Mouse (Mus musculus): ENCODE data around the gene Shc2. TPM values are rescaled to one million over a fixed set of nuclear protein-coding genes. Genes with fewer than 3 reads are reported as not detected.

Gene Shc2
- polyA plus RNA-seq, 1 experiment from 2014 or later = 1.2 TPM

DNA sequence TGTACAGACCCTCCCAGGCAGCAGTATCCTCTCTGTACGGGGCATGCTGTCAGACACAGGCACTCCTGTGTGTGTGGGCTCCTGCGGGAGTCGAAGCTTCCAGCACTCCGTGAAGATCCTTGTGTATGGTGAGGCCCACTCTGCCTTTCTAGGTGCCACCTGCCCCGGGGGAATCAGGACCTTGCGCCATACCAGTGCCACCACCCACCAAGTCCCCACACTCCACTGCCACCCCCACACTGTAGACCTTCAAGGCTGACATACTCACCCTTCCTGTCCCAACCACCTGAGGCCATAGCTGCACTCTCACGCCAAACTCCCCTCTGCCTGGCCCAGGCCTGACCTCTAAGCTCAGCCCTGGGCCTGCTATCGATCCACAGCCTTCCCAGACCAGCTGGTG, 27.3 kb upstream of the Shc2 start:
- H3K9me3 ChIP-seq (replicated peaks) = no peaks in the 10 kb centered on the region
- ATAC-seq = no peak
- peaks cover 20% of the 10 kb centered on the region for H3K4me1 ChIP-seq
- no peaks in the 10 kb centered on the region for H3K36me3 ChIP-seq
- WGBS (ENCODE audit: insufficient replicate concordance) = 71% methylated on average over 8 of the region's 8 CpGs
- H3K4me2 ChIP-seq = no peak overlapping the region
- H3K27ac ChIP-seq = no peak overlapping the region
- no peak overlapping the region for H3K9ac ChIP-seq
- H3K27me3 ChIP-seq (replicated peaks) = 0 out of 2 replicates have a peak, but pooled peaks cover 8% of the 10 kb centered on the region
- no peak overlapping the region for H3K4me3 ChIP-seq

DNA sequence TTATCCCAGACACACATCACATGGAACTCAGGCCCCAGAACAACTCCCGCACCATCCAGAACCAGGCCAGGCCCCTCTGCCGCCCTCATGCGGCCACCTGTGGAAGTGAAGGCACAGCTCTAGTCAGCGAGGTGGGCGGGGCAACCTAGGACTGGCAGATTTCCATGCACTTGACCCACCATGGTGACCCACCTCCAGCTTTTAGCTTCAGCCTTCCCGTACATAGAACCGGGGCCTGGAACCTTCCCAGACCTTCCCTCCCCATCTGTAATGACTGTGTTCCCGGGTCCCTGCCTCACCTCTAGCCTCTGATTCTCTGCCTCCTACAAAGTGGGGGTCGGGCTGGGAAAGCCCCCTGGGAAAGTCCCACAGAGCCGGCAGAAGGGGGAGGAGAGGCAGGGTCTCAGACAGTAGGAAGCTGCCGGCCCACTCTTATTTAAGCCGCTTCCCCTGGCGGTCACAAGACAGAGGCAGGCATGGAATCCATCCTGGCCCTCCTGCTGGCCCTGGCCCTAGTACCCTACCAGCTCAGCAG, 26.5 kb upstream of the Shc2 start, which contains the start of gene Madcam1:
TSS of gene Madcam1 (plus strand) at position 429 of the 535 bp plus-strand sequence.
- Histone ChIP-seq H3K36me3 (no peaks in the 10 kb centered on the region), H3K4me2 (no peak within 1 kb of the TSS), H3K9ac (no peak within 1 kb of the TSS), H3K9me3 (replicated peaks) (no peaks in the 10 kb centered on the region), H3K4me3 (no peak within 1 kb of the TSS), H3K4me1 (peaks cover 18% of the 10 kb centered on the region), H3K27me3 (replicated peaks) (0 out of 2 replicates have a peak, but pooled peaks cover 8% of the 10 kb centered on the region), H3K27ac (no peak within 1 kb of the TSS)
- 18% methylated on average over 13 of the region's 13 CpGs for WGBS (ENCODE audit: insufficient replicate concordance)
- ATAC-seq = peak; percentile 28

DNA sequence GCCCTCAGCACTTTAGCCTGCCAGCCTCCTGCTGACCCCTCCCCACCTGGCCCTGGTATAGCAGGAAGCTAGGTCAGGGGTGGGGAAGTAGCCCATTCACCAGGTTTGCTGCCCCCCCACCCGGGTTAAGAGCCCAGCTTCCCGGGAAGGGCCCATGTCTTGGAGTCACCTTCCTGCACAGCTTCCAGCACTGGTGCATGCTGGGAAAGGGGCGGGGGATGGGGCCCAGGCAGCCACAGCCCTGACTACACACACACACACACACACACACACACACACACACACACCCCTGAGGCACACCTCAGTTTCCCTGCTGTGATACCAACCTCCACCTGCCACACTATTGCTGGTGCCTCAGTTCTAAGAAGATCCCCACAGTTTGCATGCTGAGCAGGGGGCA, 24.1 kb upstream of the Shc2 start:
- H3K4me1 ChIP-seq = peaks cover 10% of the 10 kb centered on the region; the same call in 1 of the 2 replicates
- H3K36me3 ChIP-seq = no peaks in the 10 kb centered on the region
- H3K4me2 ChIP-seq = no peak overlapping the region
- H3K27ac ChIP-seq = no peak overlapping the region
- 0 out of 2 replicates have a peak, but pooled peaks cover 8% of the 10 kb centered on the region for H3K27me3 ChIP-seq (replicated peaks)
- no peak overlapping the region for H3K9ac ChIP-seq
- ATAC-seq = no peak
- no peaks in the 10 kb centered on the region for H3K9me3 ChIP-seq (replicated peaks)
- no peak overlapping the region for H3K4me3 ChIP-seq
- WGBS (ENCODE audit: insufficient replicate concordance) = 43% methylated on average over 3 of the region's 3 CpGs

DNA sequence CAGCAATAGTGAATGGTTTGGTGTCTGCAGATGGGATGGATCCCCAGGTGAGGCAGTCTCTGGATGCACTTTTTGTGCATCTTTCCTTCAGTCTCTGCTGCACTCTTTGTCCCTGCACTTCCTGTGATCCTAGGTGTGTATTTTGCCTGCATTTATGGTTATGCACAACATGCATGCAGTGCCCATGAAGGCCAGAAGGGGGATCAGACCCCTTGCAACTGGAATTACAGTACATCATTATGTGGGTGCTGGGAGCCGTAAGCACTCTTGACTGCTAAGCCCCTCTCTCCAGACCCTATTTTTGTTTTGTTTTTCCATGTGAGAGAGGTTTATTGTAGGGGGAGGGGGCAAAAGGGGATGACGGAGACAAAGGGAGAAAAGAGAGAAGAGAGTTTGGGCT, 22.6 kb upstream of the Shc2 start:
- ATAC-seq = no peak
- no peak overlapping the region for H3K27ac ChIP-seq
- H3K27me3 ChIP-seq (replicated peaks) = 0 out of 2 replicates have a peak, but pooled peaks cover 11% of the 10 kb centered on the region
- no peak overlapping the region for H3K4me2 ChIP-seq
- H3K36me3 ChIP-seq = no peaks in the 10 kb centered on the region
- no peaks in the 10 kb centered on the region for H3K9me3 ChIP-seq (replicated peaks)
- no peak overlapping the region for H3K4me3 ChIP-seq
- peaks cover 10% of the 10 kb centered on the region; the same call in 1 of the 2 replicates for H3K4me1 ChIP-seq
- 67% methylated on average over 2 of the region's 2 CpGs for WGBS (ENCODE audit: insufficient replicate concordance)
- H3K9ac ChIP-seq = no peak overlapping the region

DNA sequence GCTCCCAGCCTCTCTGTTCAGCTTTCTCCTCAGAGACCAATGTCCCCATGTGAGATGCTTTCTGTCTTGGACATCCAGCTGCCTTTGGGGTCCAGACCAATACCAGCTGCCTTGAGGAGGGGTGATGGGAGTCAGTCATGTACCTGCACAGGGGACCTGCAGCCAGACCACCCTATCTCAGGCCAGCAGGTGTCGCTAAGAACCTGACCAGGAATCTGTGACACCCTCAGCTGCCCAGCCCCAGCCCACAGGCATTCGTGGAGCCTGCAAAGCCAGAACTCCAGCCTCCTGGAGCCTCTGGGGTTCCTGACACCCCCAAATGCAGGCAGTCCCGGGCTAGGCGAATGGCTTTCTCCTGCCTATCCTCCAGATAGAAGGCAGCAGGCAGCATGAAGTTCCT, 21.1 kb upstream of the Shc2 start:
- 19% methylated on average over 4 of the region's 4 CpGs for WGBS (ENCODE audit: insufficient replicate concordance)
- Histone ChIP-seq H3K9me3 (replicated peaks) (no peaks in the 10 kb centered on the region), H3K36me3 (no peaks in the 10 kb centered on the region), H3K4me2 (no peak overlapping the region), H3K27me3 (replicated peaks) (peaks cover 12% of the 10 kb centered on the region; the same call in 1 of the 2 replicates), H3K27ac (no peak overlapping the region), H3K4me1 (peaks cover 10% of the 10 kb centered on the region; the same call in 1 of the 2 replicates), H3K9ac (no peak overlapping the region), H3K4me3 (no peak overlapping the region)
- no peak for ATAC-seq

DNA sequence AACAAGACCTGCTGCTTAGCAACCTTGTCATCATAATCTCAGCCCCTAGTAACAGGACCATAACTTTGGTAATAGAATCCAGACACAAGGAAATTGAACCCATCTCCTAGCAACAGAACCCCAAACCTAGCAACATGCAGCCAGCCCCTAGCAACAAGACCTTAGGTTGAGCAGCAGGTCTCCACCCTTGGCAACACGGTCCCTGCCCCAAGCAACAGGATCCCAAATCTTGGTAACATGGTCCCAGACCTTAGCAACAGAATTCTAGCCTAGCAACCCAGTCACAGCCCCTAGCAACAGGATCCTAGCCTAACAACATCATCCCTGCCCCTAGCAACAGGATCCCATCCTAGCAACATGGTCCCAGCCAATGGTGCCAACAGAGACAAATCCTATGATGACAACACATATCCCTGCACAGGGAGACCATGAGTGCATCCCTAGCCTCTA, 17.3 kb upstream of the Shc2 start:
- Histone ChIP-seq H3K27me3 (replicated peaks) (peaks cover 16% of the 10 kb centered on the region; the same call in 1 of the 2 replicates), H3K4me1 (no peaks in the 10 kb centered on the region), H3K9ac (no peak overlapping the region), H3K9me3 (replicated peaks) (no peaks in the 10 kb centered on the region), H3K27ac (no peak overlapping the region), H3K36me3 (no peaks in the 10 kb centered on the region), H3K4me3 (no peak overlapping the region), H3K4me2 (no peak overlapping the region)
- WGBS (ENCODE audit: insufficient replicate concordance) = 40% methylated on average over 1 of the region's 1 CpGs
- no peak for ATAC-seq

DNA sequence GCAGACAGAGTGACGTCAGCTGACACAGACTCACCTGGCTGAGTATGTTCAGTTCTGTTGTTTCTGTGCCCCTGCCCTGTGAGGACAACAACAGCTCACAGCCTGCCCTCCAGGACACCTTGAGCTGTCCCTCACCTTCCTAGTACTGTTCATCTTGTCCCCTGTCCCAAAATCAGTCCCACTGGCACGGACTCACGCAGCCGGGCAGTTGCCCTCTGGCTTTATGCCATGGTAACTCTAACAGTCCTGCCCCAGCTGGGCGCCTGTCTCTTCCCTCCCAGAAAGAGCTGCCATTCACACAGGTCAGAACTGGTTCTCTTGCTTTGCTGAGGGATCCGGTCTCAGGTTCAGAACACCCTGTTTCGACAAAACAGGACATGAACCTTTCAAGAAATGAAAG, 15.1 kb upstream of the Shc2 start:
- no peak overlapping the region for H3K4me2 ChIP-seq
- no peaks in the 10 kb centered on the region for H3K4me1 ChIP-seq
- H3K36me3 ChIP-seq = no peaks in the 10 kb centered on the region
- 67% methylated on average over 7 of the region's 7 CpGs for WGBS (ENCODE audit: insufficient replicate concordance)
- peaks cover 16% of the 10 kb centered on the region; the same call in 1 of the 2 replicates for H3K27me3 ChIP-seq (replicated peaks)
- no peak for ATAC-seq
- H3K9ac ChIP-seq = no peak overlapping the region
- no peak overlapping the region for H3K4me3 ChIP-seq
- H3K9me3 ChIP-seq (replicated peaks) = no peaks in the 10 kb centered on the region
- no peak overlapping the region for H3K27ac ChIP-seq

DNA sequence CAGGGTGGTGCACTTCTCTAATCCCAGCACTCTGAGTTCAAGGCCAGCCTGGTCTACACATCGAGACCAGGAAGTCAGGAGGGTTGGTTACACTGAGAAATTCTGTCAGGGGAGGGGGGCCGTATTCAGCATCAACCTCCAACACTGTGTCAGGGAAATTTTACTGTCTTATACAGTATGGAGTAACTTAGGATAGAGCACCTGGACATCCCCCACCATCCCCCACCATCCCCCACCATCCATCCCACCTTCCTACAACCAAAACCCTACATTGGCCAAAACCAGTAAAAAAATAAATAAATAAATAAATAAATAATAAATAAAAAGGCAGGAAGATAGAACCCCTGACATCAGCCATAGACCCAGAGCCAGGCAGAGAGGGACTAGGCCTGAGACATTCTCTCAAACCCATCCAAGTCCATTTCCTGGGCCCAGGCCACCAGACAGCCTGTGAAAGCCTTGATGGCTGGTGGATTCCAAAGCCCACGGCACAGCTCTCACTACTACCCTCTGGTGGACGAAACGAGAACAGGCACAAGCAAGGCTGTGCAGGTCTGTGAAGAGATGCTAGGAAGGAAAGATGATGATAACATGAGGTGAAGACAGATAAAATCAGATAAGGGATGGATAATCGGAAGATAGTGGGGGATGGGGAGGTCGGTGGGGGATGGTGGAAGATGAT, 11.5 kb upstream of the Shc2 start:
- Histone ChIP-seq H3K9me3 (replicated peaks) (no peaks in the 10 kb centered on the region), H3K4me3 (no peak overlapping the region), H3K4me2 (no peak overlapping the region), H3K36me3 (no peaks in the 10 kb centered on the region), H3K9ac (no peak overlapping the region), H3K27ac (no peak overlapping the region), H3K4me1 (no peaks in the 10 kb centered on the region), H3K27me3 (replicated peaks) (peaks cover 9% of the 10 kb centered on the region; the same call in 1 of the 2 replicates)
- WGBS (ENCODE audit: insufficient replicate concordance) = 23% methylated on average over 7 of the region's 7 CpGs
- peak; percentile 36; the same call in 1 of the 2 replicates for ATAC-seq

DNA sequence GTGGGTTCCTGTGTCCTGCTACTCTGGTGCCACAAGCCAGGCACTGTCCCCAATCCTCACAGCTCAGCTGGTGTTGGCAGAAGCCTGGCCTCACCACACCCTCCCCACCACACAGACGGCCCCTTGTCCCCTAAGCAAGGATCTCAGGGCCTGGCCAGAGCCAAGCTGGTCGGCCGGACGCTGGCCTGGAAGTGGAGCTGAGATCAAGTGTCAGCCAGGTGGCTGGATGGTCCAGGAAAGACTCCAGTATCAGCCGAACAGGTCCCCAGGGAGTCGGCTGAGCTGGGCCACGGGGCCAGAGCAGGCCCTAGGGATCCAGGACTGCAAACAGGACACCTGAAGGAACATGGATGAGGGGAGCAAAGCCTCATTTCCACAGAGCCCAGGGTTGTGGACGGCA, 8.0 kb upstream of the Shc2 start, which contains the start of gene Odf3l2:
TSS of gene Odf3l2 (minus strand) at position 28 of the 400 bp plus-strand sequence.
- Histone ChIP-seq H3K4me3 (no peak within 1 kb of the TSS), H3K9ac (no peak within 1 kb of the TSS), H3K4me1 (no peaks in the 10 kb centered on the region), H3K4me2 (no peak within 1 kb of the TSS), H3K27ac (no peak within 1 kb of the TSS), H3K36me3 (no peaks in the 10 kb centered on the region), H3K27me3 (replicated peaks) (0 out of 2 replicates have a peak, but pooled peaks cover 5% of the 10 kb centered on the region), H3K9me3 (replicated peaks) (no peaks in the 10 kb centered on the region)
- no peak for ATAC-seq
- WGBS (ENCODE audit: insufficient replicate concordance) = 68% methylated on average over 8 of the region's 8 CpGs

DNA sequence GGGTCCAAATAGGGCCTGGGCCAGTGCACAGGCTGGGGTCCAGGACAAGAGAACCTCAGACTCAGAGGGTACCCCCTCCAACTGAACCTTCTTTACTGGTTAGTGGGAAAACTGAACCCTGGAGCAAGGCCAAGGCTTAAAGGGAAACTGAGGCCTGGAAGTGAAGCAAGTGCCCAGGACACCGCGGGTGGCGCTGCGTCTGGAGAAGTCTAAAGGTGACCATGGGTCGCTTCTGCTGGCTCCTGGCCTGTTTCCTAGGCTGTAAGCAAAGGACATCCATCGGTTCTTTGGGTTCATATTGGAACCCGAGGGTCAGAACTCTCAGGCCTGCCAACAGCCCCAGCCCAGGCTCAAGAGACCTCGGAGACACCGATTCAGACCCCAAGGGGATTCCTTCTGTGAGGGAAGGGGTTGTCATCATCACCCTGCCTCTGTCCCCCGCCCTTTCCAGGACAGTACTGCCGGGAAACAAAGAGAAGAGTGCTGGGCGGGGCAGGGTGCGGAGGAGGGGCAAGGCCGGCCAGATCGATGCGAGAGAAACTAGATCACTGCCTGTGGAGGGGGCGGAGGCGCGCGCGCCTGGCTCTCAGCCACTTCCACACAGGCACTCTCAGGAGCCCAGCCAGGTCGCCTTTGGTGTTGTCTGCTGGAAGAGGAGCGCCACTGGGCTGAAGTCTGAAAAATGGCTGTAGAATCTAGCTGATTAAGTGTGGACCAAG, 927 bp upstream of the Shc2 start:
- Histone ChIP-seq H3K9ac (no peak overlapping the region), H3K27me3 (replicated peaks) (peaks cover 64% of the 10 kb centered on the region), H3K36me3 (no peaks in the 10 kb centered on the region), H3K4me2 (peak overlapping the region; percentile 27), H3K4me1 (no peaks in the 10 kb centered on the region), H3K27ac (no peak overlapping the region), H3K9me3 (replicated peaks) (no peaks in the 10 kb centered on the region), H3K4me3 (no peak overlapping the region)
- no peak for ATAC-seq
- WGBS (ENCODE audit: insufficient replicate concordance) = 4% methylated on average over 23 of the region's 23 CpGs

DNA sequence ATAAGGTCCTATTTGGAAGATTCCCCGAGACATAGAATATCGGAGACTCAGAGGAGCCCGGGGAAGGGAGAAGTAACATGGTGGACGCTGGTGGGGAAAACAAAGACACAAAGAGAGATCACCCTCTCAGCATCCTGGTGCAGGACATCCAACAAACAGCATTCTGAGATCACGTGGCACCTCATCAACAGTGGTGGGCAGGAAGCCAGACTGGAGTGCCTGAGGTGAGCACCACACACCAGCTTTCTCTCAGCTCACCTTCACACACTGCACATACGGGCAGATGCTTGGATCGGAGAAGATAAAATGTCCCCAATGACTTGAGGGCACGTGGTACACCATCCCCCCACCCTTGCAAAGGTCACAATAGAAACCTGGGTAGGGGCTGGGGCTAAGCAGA, 1.4 kb downstream of the Shc2 start:
- H3K4me3 ChIP-seq = no peak overlapping the region
- H3K4me2 ChIP-seq = no peak overlapping the region
- WGBS (ENCODE audit: insufficient replicate concordance) = 70% methylated on average over 8 of the region's 8 CpGs
- H3K9me3 ChIP-seq (replicated peaks) = no peaks in the 10 kb centered on the region
- no peaks in the 10 kb centered on the region for H3K36me3 ChIP-seq
- no peak overlapping the region for H3K27ac ChIP-seq
- H3K9ac ChIP-seq = no peak overlapping the region
- no peaks in the 10 kb centered on the region for H3K4me1 ChIP-seq
- peaks cover 64% of the 10 kb centered on the region for H3K27me3 ChIP-seq (replicated peaks)
- ATAC-seq = no peak

Data from liver, embryonic 12.5 days (tissue).